Mouse (Mus musculus) left cerebral cortex, postnatal 36 days (tissue): ENCODE measurements around the gene Rep15. TPM values are rescaled to one million over a fixed set of nuclear protein-coding genes. Genes with fewer than 3 reads are reported as not detected.

Source experiments
- DNase-seq, 2 experiments: peaks; one replicate each; pipeline ENCODE4 v3.0.0; 2021 to 2022; ENCODE audit warnings: low spot score in 2 of 2, mixed read lengths in 1 of 2
- intact Hi-C: fragments of 180-260 bp; cut with DNase I; formaldehyde crosslinking; loops from one replicate; pipeline ENCODE4 v1.15.1; 2025
- total RNA-seq, 2 experiments: library from RNA; stranded (reverse); gene quantifications; 2 replicates each; pipeline ENCODE4 v1.2.3; 2021

The Rep15 gene
- total RNA-seq, 2 experiments from 2014 or later, result 1.1 to 2.7 TPM

DNA sequence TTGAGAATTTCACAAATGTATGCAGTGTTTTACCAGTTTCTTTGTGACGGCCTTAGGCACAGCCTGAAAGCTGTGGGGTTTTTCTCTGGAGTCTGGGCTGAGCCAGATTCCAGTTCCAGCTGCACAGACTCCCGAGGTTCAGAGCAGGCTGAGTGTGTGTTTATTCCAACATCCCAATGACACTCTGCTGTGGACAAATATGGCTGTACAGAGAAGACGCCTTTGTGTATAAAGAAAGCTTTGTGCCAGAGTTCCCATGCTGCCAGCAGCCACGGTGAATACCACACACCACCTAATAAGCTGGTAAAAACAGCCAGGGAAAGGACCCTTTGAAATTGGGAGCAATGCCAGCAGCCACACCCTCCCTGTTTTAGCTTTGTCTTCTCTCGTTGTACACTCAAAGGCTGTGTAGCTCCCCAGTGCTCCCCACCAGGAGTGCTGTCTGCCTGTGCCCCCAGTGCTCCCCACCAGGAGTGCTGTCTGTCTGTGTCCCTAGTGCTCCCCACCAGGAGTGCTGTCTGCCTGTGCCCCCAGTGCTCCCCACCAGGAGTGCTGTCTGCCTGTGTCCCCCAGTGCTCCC lies 43.5 kb downstream of the Rep15 start:
- DNase-seq, result no peak
- intact Hi-C loops, result no loop called here

DNA sequence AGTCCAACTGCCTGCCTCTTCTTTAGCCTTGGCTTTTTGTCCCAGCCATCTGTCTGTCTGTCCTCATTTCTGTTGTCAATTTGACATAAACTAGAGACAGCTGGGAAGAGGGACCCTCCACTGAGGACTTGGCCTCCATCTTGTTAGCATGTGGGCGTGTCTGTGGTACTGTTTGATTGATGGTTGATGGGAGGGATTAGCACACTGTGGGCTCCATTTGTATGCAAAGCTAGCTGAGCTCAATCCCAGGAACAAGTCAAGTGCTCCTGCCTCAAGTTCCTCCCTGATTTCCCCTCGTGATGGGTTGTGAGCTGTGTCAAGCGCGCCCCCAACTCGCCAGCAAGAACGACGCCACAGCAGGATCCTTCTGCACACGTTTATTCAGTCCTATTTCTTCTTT lies 44.5 kb downstream of the Rep15 start:
- DNase-seq, result no peak
- intact Hi-C loops, result no loop called here

DNA sequence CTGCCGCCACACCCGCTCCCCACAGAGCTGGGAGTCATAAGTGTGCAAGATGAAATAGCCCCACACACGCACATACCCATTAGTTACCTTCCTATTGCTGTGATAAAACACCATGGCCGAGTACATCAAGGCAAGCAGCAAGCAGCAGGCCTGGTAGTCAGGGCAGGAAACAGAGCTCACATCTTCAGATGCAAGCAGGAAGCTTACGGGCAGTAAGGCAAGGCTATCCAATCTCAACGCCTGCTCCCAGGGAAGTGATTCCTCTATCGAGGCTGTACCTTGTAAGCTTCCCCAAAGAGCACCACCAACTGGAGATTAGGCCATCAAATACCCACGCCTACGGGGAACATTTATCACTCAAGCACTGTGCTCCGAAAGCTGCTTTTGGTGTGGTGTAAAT lies 47.5 kb downstream of the Rep15 start:
- intact Hi-C loops, result no loop called here
- DNase-seq, result no peak

Other genes with a start within 250 kb of the Rep15 start
- 10 to 100 TPM in 1 of 2 experiments, 1 to 10 TPM in 1; 4.4 to 14.4 TPM for gene Arntl2, start 236.5 kb upstream of the Rep15 start, total RNA-seq
- gene Smco2, start 182.5 kb upstream of the Rep15 start, total RNA-seq, result not detected
- 10 to 100 TPM; 47.8 to 63.8 TPM for gene Ppfibp1, start 144.1 kb upstream of the Rep15 start, total RNA-seq
- not detected for gene 1700034J05Rik, start 78.2 kb upstream of the Rep15 start, total RNA-seq
- 10 to 100 TPM; 45.2 to 52.9 TPM for gene Mrps35, start 10.2 kb downstream of the Rep15 start, total RNA-seq
- under 1 TPM in 1 of 2 experiments, not detected in 1; 0.30 TPM for gene Mansc4, start 54.4 kb downstream of the Rep15 start, total RNA-seq
- gene Klhl42, start 58.8 kb downstream of the Rep15 start, total RNA-seq, result 10 to 100 TPM; 20.1 to 22.4 TPM
- gene Pthlh, start 231.6 kb downstream of the Rep15 start, total RNA-seq, result 1 to 10 TPM; 4.9 TPM